Mouse (Mus musculus): ENCODE measurements around the gene 3110082I17Rik. TPM values are rescaled to one million over a fixed set of nuclear protein-coding genes. Genes with fewer than 3 reads are reported as not detected.
A peak's percentile ranks its signal among the peaks of the same experiment; 100 is the strongest.

The 3110082I17Rik gene
- polyA plus RNA-seq, 1 experiment from 2014 or later, result 10.5 TPM

MicroRNAs encoded within 50 kb of the gene (microRNA counts, 519-probe panel; counts per million panel counts)
- 60.7 counts per million for microRNA mmu-miR-339-3p
- microRNA mmu-miR-339-5p, result 60.7 counts per million

Small RNA genes within 50 kb of the gene (microRNA-seq; reads per million reads assigned to microRNA genes)
- 774 reads per million, percentile 73 among the genes with 10 or more reads in this experiment for gene Mir339

Other genes starting within 250 kb of the 3110082I17Rik start
- gene Get4, start 208.2 kb downstream of the 3110082I17Rik start, polyA plus RNA-seq (2015; fragmentation: Nextera tagmentation; extraction: Ambion mirVana), result 90.0 and 98.0 TPM in 2 replicates
- 1.1 and 1.3 TPM in 2 replicates for gene Adap1, start 134.9 kb downstream of the 3110082I17Rik start, polyA plus RNA-seq (2015; fragmentation: Nextera tagmentation; extraction: Ambion mirVana)
- 42.2 and 48.1 TPM in 2 replicates for gene Cox19, start 109.1 kb downstream of the 3110082I17Rik start, polyA plus RNA-seq (2015; fragmentation: Nextera tagmentation; extraction: Ambion mirVana)
- gene Cyp2w1, start 107.9 kb downstream of the 3110082I17Rik start, polyA plus RNA-seq (2015; fragmentation: Nextera tagmentation; extraction: Ambion mirVana), result 0.42 TPM in 1 of 2 replicates, not detected in the other
- 20.6 and 24.1 TPM in 2 replicates for gene Gpr146, start 82.8 kb downstream of the 3110082I17Rik start, polyA plus RNA-seq (2015; fragmentation: Nextera tagmentation; extraction: Ambion mirVana)
- gene C130050O18Rik, start 55.2 kb downstream of the 3110082I17Rik start, polyA plus RNA-seq (2015; fragmentation: Nextera tagmentation; extraction: Ambion mirVana), result 1.2 and 1.6 TPM in 2 replicates
- gene Gper1, start 37.4 kb downstream of the 3110082I17Rik start, polyA plus RNA-seq (2015; fragmentation: Nextera tagmentation; extraction: Ambion mirVana), result 0.07 and 0.15 TPM in 2 replicates
- gene Zfand2a, start 24.0 kb upstream of the 3110082I17Rik start, polyA plus RNA-seq (2015; fragmentation: Nextera tagmentation; extraction: Ambion mirVana), result 2.3 and 2.7 TPM in 2 replicates
- gene Uncx, start 83.0 kb upstream of the 3110082I17Rik start, polyA plus RNA-seq (2015; fragmentation: Nextera tagmentation; extraction: Ambion mirVana), result not detected in 2 replicates